Mouse (Mus musculus) heart, embryonic 14.5 days (tissue): Measurements from ENCODE around the gene Bri3bp. TPM values are rescaled to one million over a fixed set of nuclear protein-coding genes. Genes with fewer than 3 reads are reported as not detected.
"Not testable (repeated sequence)": the region's sequence is repeated elsewhere in the genome, so short reads cannot be mapped to it uniquely, and the experiment has no call there.

Experiments used
- ATAC-seq: fragments of 200-750 bp; cut with Nextera tagmentation; 2 replicates; pipeline ENCODE4 v1.8.0; 2017; ENCODE audit warnings: low read depth, moderate TSS enrichment; ENCODE audit not compliant: insufficient number of reproducible peaks, insufficient read depth, low FRiP score
- H3K27ac ChIP-seq, 2 experiments: fragments of 200-500 bp in 1 of 2; fragments of 300-500 bp in 1 of 2; sonication (generic) in 1 of 2; replicated peaks in 1 of 2; 2 replicates each; pipeline ENCODE4 v1.5.1; 2012 to 2014; ENCODE audit warnings: low read depth in 2 of 2, low read length in 2 of 2, control low read depth in 1 of 2, mild to moderate bottlenecking in 1 of 2, mixed read lengths in 1 of 2; ENCODE audit not compliant: control insufficient read depth in 1 of 2, insufficient read depth in 1 of 2
- H3K27me3 ChIP-seq: fragments of 300-500 bp; sonication (generic); 2 replicates; pipeline ENCODE4 v1.6.1; 2014; ENCODE audit warnings: mild to moderate bottlenecking, low read length, control low read depth; ENCODE audit not compliant: control insufficient read depth, insufficient read depth
- H3K36me3 ChIP-seq: fragments of 300-500 bp; sonication (generic); 2 replicates; pipeline ENCODE4 v1.6.1; 2014; ENCODE audit warnings: mild to moderate bottlenecking, control low read depth, low read length, mixed read lengths; ENCODE audit not compliant: control insufficient read depth, insufficient read depth
- H3K4me1 ChIP-seq, 2 experiments: fragments of 200-500 bp in 1 of 2; fragments of 300-500 bp in 1 of 2; sonication (generic) in 1 of 2; 2 replicates each; pipeline ENCODE4 v1.6.1; 2012 to 2014; ENCODE audit warnings: low read length in 2 of 2, control low read depth in 1 of 2, mixed read lengths in 1 of 2; ENCODE audit not compliant: control insufficient read depth in 2 of 2, insufficient read depth in 2 of 2
- H3K4me2 ChIP-seq: fragments of 300-500 bp; sonication (generic); 2 replicates; pipeline ENCODE4 v1.6.1; 2014; ENCODE audit warnings: mild to moderate bottlenecking, low read length
- H3K4me3 ChIP-seq, 2 experiments: fragments of 200-500 bp in 1 of 2; fragments of 300-500 bp in 1 of 2; sonication (generic) in 1 of 2; 2 replicates each; pipeline ENCODE4 v1.5.1; 2012 to 2014; ENCODE audit warnings: low read length in 2 of 2, mild to moderate bottlenecking in 2 of 2, control low read depth in 1 of 2, low read depth in 1 of 2, moderate library complexity in 1 of 2; ENCODE audit not compliant: control insufficient read depth in 1 of 2, insufficient read depth in 1 of 2
- H3K9ac ChIP-seq: fragments of 300-500 bp; sonication (generic); 2 replicates; pipeline ENCODE4 v1.6.1; 2014; ENCODE audit warnings: mild to moderate bottlenecking, low read length
- H3K9me3 ChIP-seq: fragments of 300-500 bp; sonication (generic); 2 replicates; pipeline ENCODE4 v1.6.1; 2016; ENCODE audit warnings: low read length, control low read depth; ENCODE audit not compliant: control insufficient read depth
- WGBS: fragments of 180-500 bp; shearing (Covaris S2); extraction: QIAGEN DNeasy Blood & Tissue Kit; methylation state at CpG from one replicate; pipeline ENCODE4 v1.1.7; 2014; 5-methylcytosine and 5-hydroxymethylcytosine counted together
- polyA plus RNA-seq: library from polyadenylated mRNA; unstranded; fragments of >200 nt; fragmentation: Nextera tagmentation; extraction: Ambion mirVana; gene quantifications from 2 replicates; pipeline ENCODE4 v1.2.1, GENCODE M21; 2014

Gene Bri3bp
- polyA plus RNA-seq, 1 experiment from 2014 or later: 34.8 TPM

GRCm38 (mm10) chr5:125411972-125412530 is 29.3 kb upstream of the Bri3bp start:
- no peaks in the 10 kb centered on the region for H3K9me3 ChIP-seq
- H3K27ac ChIP-seq: no peak overlapping the region
- H3K27me3 ChIP-seq: no peaks in the 10 kb centered on the region
- WGBS: 66% methylated on average over 5 of the region's 5 CpGs
- no peak overlapping the region for H3K9ac ChIP-seq
- no peak for ATAC-seq
- no peak overlapping the region for H3K4me3 ChIP-seq
- peaks cover 11 to 15% of the 10 kb centered on the region in 2 experiments for H3K4me1 ChIP-seq
- H3K4me2 ChIP-seq: no peak overlapping the region
- H3K36me3 ChIP-seq: peaks cover 37% of the 10 kb centered on the region

GRCm38 (mm10) chr5:125412536-125412935 is 28.8 kb upstream of the Bri3bp start:
- H3K27me3 ChIP-seq, H3K4me3 ChIP-seq, H3K9ac ChIP-seq, H3K9me3 ChIP-seq, H3K4me2 ChIP-seq, ATAC-seq, H3K4me1 ChIP-seq, H3K27ac ChIP-seq: not testable (repeated sequence)
- H3K36me3 ChIP-seq: peaks cover 42% of the 10 kb centered on the region
- 89% methylated on average over 8 of the region's 8 CpGs for WGBS

- H3K4me3 ChIP-seq: no peak overlapping the region
- H3K27me3 ChIP-seq: no peaks in the 10 kb centered on the region
- WGBS: 17% methylated on average over 4 of the region's 4 CpGs
- peak; percentile 70 for ATAC-seq
- H3K9me3 ChIP-seq: no peaks in the 10 kb centered on the region
- H3K27ac ChIP-seq: peak overlapping the region; percentile 58 to 84
- H3K4me1 ChIP-seq: peaks cover 8 to 10% of the 10 kb centered on the region in 2 experiments; a peak in 2 of 4 replicates
- no peak overlapping the region for H3K4me2 ChIP-seq
- H3K9ac ChIP-seq: no peak overlapping the region
- peaks cover 54% of the 10 kb centered on the region for H3K36me3 ChIP-seq
Measured at GRCm38 (mm10) chr5:125413763-125414162, 27.6 kb upstream of the Bri3bp start.

GRCm38 (mm10) chr5:125416183-125416582 is 25.2 kb upstream of the Bri3bp start:
- Histone ChIP-seq H3K4me1 (peaks cover 4 to 5% of the 10 kb centered on the region in 2 experiments; a peak in 2 of 4 replicates), H3K9ac (no peak overlapping the region), H3K9me3 (no peaks in the 10 kb centered on the region), H3K27me3 (no peaks in the 10 kb centered on the region), H3K4me2 (no peak overlapping the region), H3K27ac (no peak overlapping the region), H3K36me3 (peaks cover 78% of the 10 kb centered on the region), H3K4me3 (no peak overlapping the region)
- WGBS: 92% methylated on average over 8 of the region's 8 CpGs
- ATAC-seq: no peak

- no peak overlapping the region for H3K4me2 ChIP-seq
- WGBS: 89% methylated on average over 12 of the region's 12 CpGs
Measured at GRCm38 (mm10) chr5:125418636-125419035, 22.7 kb upstream of the Bri3bp start.

GRCm38 (mm10) chr5:125419124-125419523 is 22.2 kb upstream of the Bri3bp start:
- H3K4me2 ChIP-seq: no peak overlapping the region
- no peak overlapping the region for H3K27ac ChIP-seq
- no peak overlapping the region for H3K4me3 ChIP-seq
- H3K4me1 ChIP-seq: no peaks in the 10 kb centered on the region
- WGBS: 82% methylated on average over 11 of the region's 11 CpGs
- ATAC-seq: no peak
- no peaks in the 10 kb centered on the region for H3K27me3 ChIP-seq
- H3K9me3 ChIP-seq: no peaks in the 10 kb centered on the region
- peaks cover 99% of the 10 kb centered on the region for H3K36me3 ChIP-seq
- no peak overlapping the region for H3K9ac ChIP-seq

More at GRCm38 (mm10) chr5:125418636-125419035, 22.7 kb upstream of the Bri3bp start:
- Histone ChIP-seq H3K9ac (no peak overlapping the region), H3K27ac (no peak overlapping the region), H3K4me1 (no peaks in the 10 kb centered on the region; a peak in 1 of 4 replicates), H3K4me3 (no peak overlapping the region), H3K36me3 (peaks cover 98% of the 10 kb centered on the region), H3K9me3 (no peaks in the 10 kb centered on the region), H3K27me3 (no peaks in the 10 kb centered on the region)
- no peak for ATAC-seq

- Histone ChIP-seq H3K36me3 (peaks cover 98% of the 10 kb centered on the region), H3K9me3 (no peaks in the 10 kb centered on the region), H3K4me3 (no peak overlapping the region), H3K27ac (peak overlapping the region; percentile 66 to 84), H3K4me1 (peaks cover 0 to 5% of the 10 kb centered on the region in 2 experiments; a peak in 1 of 4 replicates), H3K27me3 (no peaks in the 10 kb centered on the region), H3K4me2 (no peak overlapping the region), H3K9ac (no peak overlapping the region)
- WGBS: 86% methylated on average over 10 of the region's 10 CpGs
- ATAC-seq: no peak
Measured at GRCm38 (mm10) chr5:125425698-125426276, 15.6 kb upstream of the Bri3bp start.
